Mouse (Mus musculus) forebrain, embryonic 15.5 days (tissue): Measurements from ENCODE around the gene Ramp1. TPM values are rescaled to one million over a fixed set of nuclear protein-coding genes. Genes with fewer than 3 reads are reported as not detected.

ENCODE experiments used
- ATAC-seq: fragments of 200-750 bp; cut with Nextera tagmentation; replicated peaks from 2 replicates; pipeline ENCODE4 v1.8.0; 2017; ENCODE audit warnings: mild to moderate bottlenecking, moderate TSS enrichment, moderate library complexity
- H3K27ac ChIP-seq: fragments of 300-500 bp; sonication (generic); replicated peaks from 2 replicates; pipeline ENCODE4 v1.5.1; 2015; ENCODE audit warnings: mild to moderate bottlenecking, inconsistent platforms
- H3K27me3 ChIP-seq: fragments of 300-500 bp; sonication (generic); 2 replicates; pipeline ENCODE4 v1.6.1; 2015; ENCODE audit warnings: inconsistent platforms
- H3K36me3 ChIP-seq: fragments of 300-500 bp; sonication (generic); 2 replicates; pipeline ENCODE4 v1.6.1; 2015; ENCODE audit warnings: mild to moderate bottlenecking, inconsistent platforms
- H3K4me1 ChIP-seq: fragments of 300-500 bp; sonication (generic); 2 replicates; pipeline ENCODE4 v1.6.1; 2015; ENCODE audit warnings: inconsistent platforms
- H3K4me2 ChIP-seq: fragments of 300-500 bp; sonication (generic); replicated peaks from 2 replicates; pipeline ENCODE4 v1.6.1; 2015; ENCODE audit warnings: mild to moderate bottlenecking, inconsistent platforms
- H3K4me3 ChIP-seq: fragments of 300-500 bp; sonication (generic); 2 replicates; pipeline ENCODE4 v1.5.1; 2015; ENCODE audit warnings: mild to moderate bottlenecking, inconsistent platforms
- H3K9ac ChIP-seq: fragments of 300-500 bp; sonication (generic); replicated peaks from 2 replicates; pipeline ENCODE4 v1.6.1; 2015; ENCODE audit warnings: mild to moderate bottlenecking, inconsistent platforms
- H3K9me3 ChIP-seq: fragments of 300-500 bp; sonication (generic); 2 replicates; pipeline ENCODE4 v1.6.1; 2016; ENCODE audit warnings: inconsistent platforms
- WGBS: fragments of 180-500 bp; shearing (Covaris S2); methylation state at CpG from one replicate; pipeline ENCODE4 v1.1.7; 2015; ENCODE audit warnings: mixed read lengths; 5-methylcytosine and 5-hydroxymethylcytosine counted together
- polyA plus RNA-seq: library from polyadenylated mRNA; unstranded; fragments of >200 nt; fragmentation: Nextera tagmentation; extraction: Ambion mirVana; gene quantifications from 2 replicates; pipeline ENCODE4 v1.2.1, GENCODE M21; 2015

Gene Ramp1
- polyA plus RNA-seq, 1 experiment from 2014 or later = 3.3 TPM

DNA sequence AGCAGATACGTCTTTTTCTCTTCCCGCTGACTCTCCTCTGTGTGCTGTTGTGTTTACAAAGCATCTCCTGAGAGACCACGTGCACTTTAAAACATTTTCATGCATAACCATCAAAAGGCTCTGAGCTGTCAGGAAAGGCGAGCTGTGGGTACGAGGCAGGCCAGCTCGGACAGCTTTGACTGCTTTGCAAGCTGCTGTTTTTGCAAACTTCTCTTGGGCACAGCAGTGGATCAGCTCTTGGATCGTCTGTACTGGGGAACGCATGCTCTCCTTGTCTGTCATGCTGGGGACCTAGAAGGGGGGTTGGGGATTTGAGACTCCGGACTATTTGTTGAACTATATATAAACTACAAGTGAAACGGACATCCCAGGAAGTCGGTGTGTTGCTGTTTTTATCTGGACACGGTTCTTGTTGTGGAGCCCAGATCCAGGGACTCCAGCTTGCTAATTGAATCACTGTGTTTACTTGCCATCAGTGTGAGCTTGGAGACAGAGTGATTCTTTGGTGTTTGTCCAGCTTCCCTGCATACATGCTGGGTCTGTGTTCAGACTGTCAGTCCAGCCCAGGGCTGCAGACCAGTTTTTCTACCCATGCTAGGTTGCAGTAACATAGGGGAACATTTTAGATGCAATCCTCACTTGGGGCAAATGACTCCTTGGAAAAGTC, 2.3 kb downstream of the Ramp1 start:
- WGBS = 60% methylated on average over 12 of the region's 12 CpGs
- no peak for ATAC-seq

DNA sequence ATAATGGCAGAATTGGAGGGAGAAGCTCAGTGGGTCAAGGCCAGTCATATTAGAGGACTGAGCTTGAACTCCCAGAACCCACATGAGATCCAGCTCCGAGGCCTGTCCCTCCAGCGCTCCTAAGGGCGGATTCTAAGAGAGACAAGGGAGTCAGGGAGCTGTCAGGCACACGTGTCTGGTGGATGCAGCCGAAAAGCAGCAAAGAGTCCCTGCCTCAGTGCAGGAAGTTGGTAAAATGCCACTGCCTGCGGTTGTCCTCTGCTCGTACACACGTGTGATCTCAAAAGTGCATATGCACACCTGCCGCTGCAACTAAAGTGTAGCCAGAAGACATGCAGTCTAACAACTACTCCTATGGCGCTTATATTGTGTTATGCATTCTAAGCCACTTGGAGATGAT, 3.7 kb downstream of the Ramp1 start:
- H3K36me3 ChIP-seq = no peaks in the 10 kb centered on the region
- H3K27me3 ChIP-seq = peaks cover 21% of the 10 kb centered on the region
- WGBS = 84% methylated on average over 10 of the region's 10 CpGs
- H3K4me1 ChIP-seq = peaks cover 10% of the 10 kb centered on the region
- H3K4me2 ChIP-seq = no peak overlapping the region
- no peak overlapping the region for H3K9ac ChIP-seq
- H3K9me3 ChIP-seq = no peaks in the 10 kb centered on the region
- no peak for ATAC-seq
- no peak overlapping the region for H3K4me3 ChIP-seq
- H3K27ac ChIP-seq = no peak overlapping the region

More for the DNA sequence above, 2.3 kb downstream of the Ramp1 start:
- Histone ChIP-seq H3K27ac (no peak overlapping the region), H3K27me3 (peaks cover 21% of the 10 kb centered on the region), H3K4me2 (no peak overlapping the region), H3K4me1 (peaks cover 10% of the 10 kb centered on the region), H3K36me3 (no peaks in the 10 kb centered on the region), H3K9me3 (no peaks in the 10 kb centered on the region), H3K9ac (no peak overlapping the region), H3K4me3 (no peak overlapping the region)

DNA sequence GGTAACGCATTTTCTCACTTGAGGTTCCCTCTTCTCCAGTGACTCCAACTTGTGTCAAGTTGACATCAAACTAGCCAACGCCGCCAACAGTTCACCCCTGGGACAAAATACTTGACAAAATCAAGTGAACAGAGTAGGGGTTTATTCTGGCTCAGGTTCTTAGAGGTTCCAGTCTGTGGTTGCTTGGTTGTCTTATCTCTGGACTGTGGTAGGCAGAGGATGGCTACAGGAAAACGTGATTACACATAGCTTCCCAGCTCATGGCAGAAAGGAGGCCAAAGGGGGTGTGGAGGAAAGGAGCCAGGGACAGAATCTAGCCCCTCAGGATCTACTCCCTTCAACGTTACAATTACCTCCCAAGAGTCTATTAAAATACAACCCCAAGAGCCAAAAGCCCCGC, 7.1 kb downstream of the Ramp1 start:
- Histone ChIP-seq H3K36me3 (no peaks in the 10 kb centered on the region), H3K4me3 (no peak overlapping the region), H3K4me2 (no peak overlapping the region), H3K9ac (no peak overlapping the region), H3K27ac (no peak overlapping the region), H3K9me3 (no peaks in the 10 kb centered on the region), H3K27me3 (no peaks in the 10 kb centered on the region), H3K4me1 (no peaks in the 10 kb centered on the region)
- 90% methylated on average over 6 of the region's 6 CpGs for WGBS
- ATAC-seq = no peak

DNA sequence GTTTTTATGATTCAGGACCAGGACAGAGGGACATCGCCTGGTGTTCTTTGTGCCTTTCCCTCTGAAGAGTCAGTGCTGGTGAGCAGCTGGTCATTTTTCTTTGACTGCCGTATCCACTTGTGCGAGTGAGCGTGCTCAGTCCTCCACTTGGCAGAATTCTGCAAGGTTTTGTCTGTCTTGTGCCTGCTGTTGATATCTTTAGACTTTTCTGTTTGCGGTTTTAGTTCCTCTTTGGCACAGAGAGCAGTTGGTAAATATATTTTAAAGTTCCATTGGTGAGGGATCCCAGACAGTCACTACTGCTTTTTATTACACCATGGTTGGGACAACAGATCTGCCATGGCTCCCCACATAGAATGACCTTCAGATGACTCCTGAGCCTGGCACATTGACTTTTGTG, 7.7 kb downstream of the Ramp1 start:
- WGBS = 92% methylated on average over 5 of the region's 5 CpGs
- H3K9ac ChIP-seq = no peak overlapping the region
- ATAC-seq = no peak

DNA sequence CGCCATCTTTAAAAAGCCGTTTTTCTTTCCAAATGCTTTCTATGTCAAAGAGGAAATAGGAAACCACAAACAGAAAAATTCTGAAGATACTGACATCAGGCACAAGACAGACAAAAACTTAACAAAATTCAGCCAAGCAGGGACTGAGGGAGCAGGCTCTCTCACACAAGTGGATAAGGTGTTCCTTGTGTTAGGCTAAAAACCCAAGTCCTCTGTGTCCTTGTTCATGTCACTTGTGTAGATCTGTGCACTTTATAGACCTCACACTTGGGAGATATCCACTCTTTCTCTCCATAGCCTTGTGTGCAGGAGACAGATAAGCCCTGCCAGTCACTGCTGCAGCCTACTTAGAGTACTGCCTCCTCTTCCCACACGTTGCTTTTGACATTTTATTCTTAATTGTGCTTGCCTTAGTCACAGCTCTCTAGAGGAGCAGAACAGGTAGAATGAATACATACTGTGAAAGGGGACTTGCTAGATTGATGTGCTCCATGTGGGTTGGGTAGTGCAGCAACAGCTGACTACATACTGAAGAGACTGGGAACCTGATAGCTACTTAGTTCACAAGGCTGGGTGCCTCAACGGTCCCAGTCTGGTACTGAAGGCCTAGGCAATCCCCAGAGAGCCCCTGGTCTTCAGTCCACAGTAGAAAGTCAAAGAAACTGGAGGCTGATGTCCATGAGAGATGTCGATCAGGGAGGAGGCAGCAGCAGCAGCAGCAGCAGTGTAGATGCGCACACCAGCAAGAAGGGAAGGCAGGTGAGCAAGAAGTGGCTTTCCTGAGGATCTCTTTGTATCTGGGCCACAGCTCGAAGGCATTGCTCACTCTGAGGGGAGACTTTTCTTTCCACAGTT, 8.4 kb downstream of the Ramp1 start:
- 84% methylated on average over 7 of the region's 7 CpGs for WGBS

More for the DNA sequence above, 7.7 kb downstream of the Ramp1 start:
- Histone ChIP-seq H3K36me3 (no peaks in the 10 kb centered on the region), H3K4me3 (no peak overlapping the region), H3K4me1 (no peaks in the 10 kb centered on the region), H3K27me3 (no peaks in the 10 kb centered on the region), H3K27ac (no peak overlapping the region), H3K9me3 (no peaks in the 10 kb centered on the region), H3K4me2 (no peak overlapping the region)

DNA sequence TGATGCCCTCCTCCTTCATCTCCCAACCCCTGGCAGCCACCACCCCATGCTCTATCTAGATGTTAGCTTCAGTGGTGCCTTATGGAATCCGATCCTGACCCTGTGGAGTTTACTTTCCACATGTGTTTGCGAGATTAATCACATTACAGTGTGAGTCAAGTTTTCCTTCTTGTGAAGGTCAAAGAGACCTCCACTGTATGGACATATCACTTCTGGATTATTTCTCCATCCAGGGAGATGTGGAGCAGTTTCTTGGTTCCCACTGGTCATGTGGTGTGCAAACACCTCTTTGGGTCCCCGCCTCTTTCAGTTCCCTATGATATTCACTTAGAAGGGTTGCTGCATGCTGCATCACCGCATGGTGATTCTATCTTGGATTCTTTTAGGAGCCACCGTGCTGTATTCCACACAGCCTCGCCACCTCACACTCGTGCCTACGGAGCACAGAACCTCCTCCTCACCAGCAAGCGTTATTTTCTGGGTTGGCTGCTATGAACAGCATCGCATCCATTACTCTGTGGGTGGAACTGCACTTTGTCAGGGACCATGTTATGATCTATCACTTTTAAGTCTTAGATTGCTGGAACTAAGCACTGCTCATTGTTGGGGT, 9.3 kb downstream of the Ramp1 start:
- Histone ChIP-seq H3K27me3 (no peaks in the 10 kb centered on the region), H3K9ac (no peak overlapping the region), H3K4me1 (no peaks in the 10 kb centered on the region), H3K36me3 (no peaks in the 10 kb centered on the region), H3K4me2 (no peak overlapping the region), H3K27ac (no peak overlapping the region), H3K4me3 (no peak overlapping the region), H3K9me3 (no peaks in the 10 kb centered on the region)
- ATAC-seq = no peak
- 94% methylated on average over 10 of the region's 10 CpGs for WGBS

More for the DNA sequence above, 8.4 kb downstream of the Ramp1 start:
- H3K4me3 ChIP-seq = no peak overlapping the region
- no peaks in the 10 kb centered on the region for H3K27me3 ChIP-seq
- H3K36me3 ChIP-seq = no peaks in the 10 kb centered on the region
- no peak overlapping the region for H3K27ac ChIP-seq
- ATAC-seq = no peak
- no peaks in the 10 kb centered on the region for H3K9me3 ChIP-seq
- H3K9ac ChIP-seq = no peak overlapping the region
- no peaks in the 10 kb centered on the region for H3K4me1 ChIP-seq
- H3K4me2 ChIP-seq = no peak overlapping the region

DNA sequence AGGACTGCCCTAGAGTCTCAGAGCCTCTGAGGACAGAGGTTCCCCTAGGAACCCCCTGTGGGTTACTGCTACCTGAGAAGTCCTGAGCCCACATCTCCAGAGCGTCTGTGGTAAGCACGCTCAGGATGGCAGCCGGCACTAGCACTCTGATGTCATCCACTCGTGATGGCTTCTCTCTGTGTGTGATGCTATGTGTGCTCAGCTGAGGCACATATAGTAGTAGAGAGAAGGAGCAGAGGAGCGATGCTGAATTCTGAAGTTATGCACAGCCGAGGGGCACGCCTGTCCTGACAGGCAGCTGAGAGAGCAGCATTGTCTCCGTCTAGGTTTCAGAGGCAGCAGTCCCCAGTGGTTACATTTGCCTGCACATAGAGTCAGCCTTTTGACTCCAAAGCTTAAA, 12.6 kb downstream of the Ramp1 start:
- H3K36me3 ChIP-seq = no peaks in the 10 kb centered on the region
- H3K9me3 ChIP-seq = no peaks in the 10 kb centered on the region
- no peak overlapping the region for H3K4me3 ChIP-seq
- H3K4me2 ChIP-seq = no peak overlapping the region
- H3K9ac ChIP-seq = no peak overlapping the region
- H3K27me3 ChIP-seq = no peaks in the 10 kb centered on the region
- ATAC-seq = no peak
- WGBS = 76% methylated on average over 8 of the region's 8 CpGs
- H3K27ac ChIP-seq = no peak overlapping the region
- H3K4me1 ChIP-seq = no peaks in the 10 kb centered on the region

DNA sequence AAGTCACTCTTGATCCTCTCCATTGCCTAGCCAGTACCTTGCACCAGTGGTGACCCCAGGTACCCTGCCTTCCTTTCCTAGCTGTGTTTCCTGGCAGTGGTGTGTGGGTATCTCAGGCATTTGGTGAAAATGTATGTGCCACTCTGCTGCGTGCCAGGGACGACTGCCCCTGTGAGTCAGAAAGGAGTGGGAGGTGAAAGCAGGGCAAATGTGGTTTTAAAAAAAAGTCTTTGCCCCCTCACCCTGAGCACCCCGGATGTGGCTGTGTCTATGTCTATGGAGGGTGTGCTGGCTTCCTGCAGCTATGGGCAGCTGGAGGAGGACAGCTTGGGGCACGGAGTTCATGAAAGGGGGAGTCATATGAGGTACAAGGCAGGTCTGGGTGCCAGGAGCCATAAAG, 13.6 kb downstream of the Ramp1 start:
- no peak overlapping the region for H3K27ac ChIP-seq
- no peak overlapping the region for H3K4me2 ChIP-seq
- no peak overlapping the region for H3K4me3 ChIP-seq
- no peaks in the 10 kb centered on the region for H3K36me3 ChIP-seq
- no peak overlapping the region for H3K9ac ChIP-seq
- H3K4me1 ChIP-seq = no peaks in the 10 kb centered on the region
- H3K9me3 ChIP-seq = no peaks in the 10 kb centered on the region
- WGBS = 80% methylated on average over 4 of the region's 4 CpGs
- no peaks in the 10 kb centered on the region for H3K27me3 ChIP-seq
- ATAC-seq = no peak

DNA sequence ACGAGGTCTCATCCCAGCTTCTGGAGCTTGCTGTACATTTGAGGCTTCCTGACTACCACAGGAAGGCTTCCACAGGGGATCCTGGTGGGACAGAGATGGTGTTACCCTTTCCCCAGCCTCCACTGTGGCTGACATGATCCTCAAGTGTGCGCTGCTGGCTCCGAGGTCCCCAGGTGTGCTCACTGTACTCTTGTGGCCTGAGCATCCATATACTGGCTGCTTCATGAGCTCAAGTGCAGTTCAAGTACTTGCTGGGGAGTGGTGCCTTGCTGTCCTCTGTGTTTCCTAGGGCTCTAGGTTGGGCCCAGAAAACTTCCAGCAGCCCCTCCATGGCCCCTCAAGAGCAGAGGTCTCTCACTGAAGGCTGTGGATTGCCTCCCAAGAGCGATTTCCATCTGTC, 14.1 kb downstream of the Ramp1 start:
- Histone ChIP-seq H3K9me3 (no peaks in the 10 kb centered on the region), H3K4me1 (no peaks in the 10 kb centered on the region), H3K36me3 (no peaks in the 10 kb centered on the region), H3K4me2 (no peak overlapping the region), H3K9ac (no peak overlapping the region), H3K27me3 (no peaks in the 10 kb centered on the region), H3K4me3 (no peak overlapping the region), H3K27ac (no peak overlapping the region)
- 89% methylated on average over 4 of the region's 4 CpGs for WGBS
- no peak for ATAC-seq

DNA sequence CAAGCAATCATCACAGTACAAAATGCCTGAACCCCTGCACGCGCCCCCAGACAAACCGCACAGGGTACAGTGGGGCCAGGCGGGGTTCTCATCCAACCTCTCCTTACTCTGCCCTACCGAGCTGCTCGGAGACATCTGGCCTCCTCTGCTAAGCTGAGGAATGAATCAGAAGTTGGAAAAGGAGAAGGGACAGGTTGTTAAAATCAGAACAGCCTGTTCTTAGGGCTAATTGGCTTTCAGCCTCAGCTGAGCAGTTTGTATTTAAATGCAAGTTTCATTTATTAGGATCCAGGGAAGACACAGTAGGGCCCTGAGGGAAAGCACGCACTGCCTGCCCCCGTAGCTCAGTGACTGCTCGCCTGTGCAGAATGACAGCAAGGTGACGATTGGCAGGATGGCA, 20.2 kb downstream of the Ramp1 start:
- no peaks in the 10 kb centered on the region for H3K36me3 ChIP-seq
- 68% methylated on average over 10 of the region's 10 CpGs for WGBS
- H3K4me2 ChIP-seq = no peak overlapping the region
- no peak; the same call in 1 of the 2 replicates for ATAC-seq
- H3K9me3 ChIP-seq = no peaks in the 10 kb centered on the region
- H3K4me3 ChIP-seq = no peak overlapping the region
- peak overlapping the region; percentile 34; the same call in 1 of the 2 replicates for H3K27ac ChIP-seq
- H3K27me3 ChIP-seq = no peaks in the 10 kb centered on the region
- H3K4me1 ChIP-seq = peaks cover 16% of the 10 kb centered on the region
- no peak overlapping the region for H3K9ac ChIP-seq

DNA sequence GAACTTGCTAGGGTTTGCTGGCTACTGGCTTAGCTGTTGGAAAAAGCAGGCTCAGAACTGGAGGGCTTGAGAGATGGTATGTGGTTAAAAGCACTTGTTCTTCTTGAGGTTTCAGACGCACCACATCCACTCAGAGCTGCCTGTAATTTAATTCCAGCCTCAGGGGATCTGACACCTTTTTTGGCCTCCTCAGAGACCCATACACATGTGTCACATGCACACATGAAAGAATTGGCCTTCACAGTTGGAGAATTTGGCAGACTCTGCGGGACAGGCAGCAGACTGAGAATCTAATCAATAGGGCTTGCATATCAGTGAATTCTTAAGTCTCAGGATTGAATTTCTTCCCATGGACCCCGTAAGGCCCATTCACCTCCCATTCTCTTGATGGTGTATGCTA, 21.5 kb downstream of the Ramp1 start:
- H3K9me3 ChIP-seq = no peaks in the 10 kb centered on the region
- no peaks in the 10 kb centered on the region for H3K27me3 ChIP-seq
- no peaks in the 10 kb centered on the region for H3K36me3 ChIP-seq
- WGBS = 13% methylated on average over 3 of the region's 3 CpGs
- H3K9ac ChIP-seq = no peak overlapping the region
- no peak for ATAC-seq
- H3K27ac ChIP-seq = no peak overlapping the region; the same call in 1 of the 2 replicates
- peaks cover 20% of the 10 kb centered on the region for H3K4me1 ChIP-seq
- H3K4me2 ChIP-seq = no peak overlapping the region
- no peak overlapping the region for H3K4me3 ChIP-seq

DNA sequence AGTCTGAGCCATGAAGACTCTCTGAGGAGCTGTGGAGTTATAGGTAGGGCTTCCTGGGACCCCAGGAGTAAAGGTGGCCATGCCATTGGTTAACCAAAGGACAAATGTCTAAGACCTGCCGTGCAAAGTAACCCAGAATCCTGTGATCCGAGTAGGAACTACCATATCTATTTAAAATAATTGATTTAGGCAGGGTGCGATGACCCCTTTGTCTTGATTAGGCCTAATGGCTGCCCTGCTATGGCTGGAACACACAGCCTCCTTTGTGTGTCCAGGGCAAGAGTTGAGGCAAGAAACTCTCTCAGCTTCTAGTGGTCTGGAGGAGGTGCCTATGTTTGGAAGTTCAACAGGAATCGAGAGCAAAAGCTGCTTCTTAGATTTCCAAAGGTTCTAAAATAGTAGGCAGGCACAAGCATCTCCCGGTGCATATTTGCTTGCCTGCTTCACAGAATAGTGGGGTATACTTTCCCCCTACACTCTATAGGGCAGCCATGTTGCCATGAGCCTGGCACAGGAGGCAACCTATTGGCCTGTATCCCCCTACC, 24.7 kb downstream of the Ramp1 start:
- Histone ChIP-seq H3K27me3 (no peaks in the 10 kb centered on the region), H3K27ac (no peak overlapping the region), H3K36me3 (no peaks in the 10 kb centered on the region), H3K9ac (no peak overlapping the region), H3K9me3 (no peaks in the 10 kb centered on the region), H3K4me1 (peaks cover 39% of the 10 kb centered on the region), H3K4me3 (no peak overlapping the region), H3K4me2 (no peak overlapping the region)
- 80% methylated on average over 5 of the region's 5 CpGs for WGBS
- no peak for ATAC-seq
